Mouse (Mus musculus): Measurements from ENCODE around the gene Khdrbs2. TPM values are rescaled to one million over a fixed set of nuclear protein-coding genes. Genes with fewer than 3 reads are reported as not detected.

Khdrbs2 gene
- polyA plus RNA-seq, 1 experiment from 2014 or later = 11.9 TPM

GRCm38 (mm10) chr1:32649647-32650209, 477.2 kb downstream of the Khdrbs2 start:
- ATAC-seq (ENCODE audit: low FRiP score) (no peak), DNase-seq (ENCODE audit: low spot score) (no peak)
- H3K4me1 ChIP-seq (replicated peaks; ENCODE audit: control insufficient read depth, insufficient read depth, low read length) = no peaks in the 10 kb centered on the region
- no peaks in the 10 kb centered on the region for H3K36me3 ChIP-seq (ENCODE audit: control insufficient read depth, insufficient read depth, low read length)
- WGBS = 86% methylated on average over 3 of the region's 3 CpGs
- no peak overlapping the region for H3K9ac ChIP-seq (ENCODE audit: low read depth, low read length)
- H3K4me2 ChIP-seq (replicated peaks; ENCODE audit: low read depth, low read length) = no peak overlapping the region
- no peak overlapping the region for H3K4me3 ChIP-seq (ENCODE audit: low read depth, low read length)
- H3K27ac ChIP-seq (ENCODE audit: low read depth, low read length) = no peak overlapping the region
- H3K27me3 ChIP-seq (ENCODE audit: control insufficient read depth, insufficient read depth, low read length) = no peaks in the 10 kb centered on the region
- H3K9me3 ChIP-seq (ENCODE audit: control insufficient read depth, low read length) = no peaks in the 10 kb centered on the region

GRCm38 (mm10) chr1:32693806-32694205, 521.3 kb downstream of the Khdrbs2 start:
- no peaks in the 10 kb centered on the region for H3K9me3 ChIP-seq (ENCODE audit: control insufficient read depth, low read length)
- no peak overlapping the region for H3K4me2 ChIP-seq (replicated peaks; ENCODE audit: low read depth, low read length)
- no peaks in the 10 kb centered on the region for H3K36me3 ChIP-seq (ENCODE audit: control insufficient read depth, insufficient read depth, low read length)
- DNase-seq (ENCODE audit: low spot score) (no peak), ATAC-seq (ENCODE audit: low FRiP score) (no peak)
- WGBS = 88% methylated on average over 9 of the region's 9 CpGs
- H3K9ac ChIP-seq (ENCODE audit: low read depth, low read length) = no peak overlapping the region
- no peaks in the 10 kb centered on the region for H3K4me1 ChIP-seq (replicated peaks; ENCODE audit: control insufficient read depth, insufficient read depth, low read length)
- H3K27me3 ChIP-seq (ENCODE audit: control insufficient read depth, insufficient read depth, low read length) = no peaks in the 10 kb centered on the region
- no peak overlapping the region for H3K27ac ChIP-seq (ENCODE audit: low read depth, low read length)
- H3K4me3 ChIP-seq (ENCODE audit: low read depth, low read length) = no peak overlapping the region

- Histone ChIP-seq H3K9ac (ENCODE audit: low read depth, low read length) (no peak overlapping the region), H3K27me3 (ENCODE audit: control insufficient read depth, insufficient read depth, low read length) (no peaks in the 10 kb centered on the region), H3K4me3 (ENCODE audit: low read depth, low read length) (no peak overlapping the region), H3K9me3 (ENCODE audit: control insufficient read depth, low read length) (no peaks in the 10 kb centered on the region), H3K4me1 (replicated peaks; ENCODE audit: control insufficient read depth, insufficient read depth, low read length) (no peaks in the 10 kb centered on the region), H3K36me3 (ENCODE audit: control insufficient read depth, insufficient read depth, low read length) (no peaks in the 10 kb centered on the region), H3K27ac (ENCODE audit: low read depth, low read length) (no peak overlapping the region), H3K4me2 (replicated peaks; ENCODE audit: low read depth, low read length) (no peak overlapping the region)
- 95% methylated on average over 4 of the region's 4 CpGs for WGBS
- no peak for ATAC-seq (ENCODE audit: low FRiP score)
- no peak for DNase-seq (ENCODE audit: low spot score)
Observed at GRCm38 (mm10) chr1:32700132-32700531, 527.6 kb downstream of the Khdrbs2 start.

- no peaks in the 10 kb centered on the region for H3K4me1 ChIP-seq (replicated peaks; ENCODE audit: control insufficient read depth, insufficient read depth, low read length)
- no peak for ATAC-seq (ENCODE audit: low FRiP score)
- no peaks in the 10 kb centered on the region for H3K9me3 ChIP-seq (ENCODE audit: control insufficient read depth, low read length)
- no peak overlapping the region for H3K4me2 ChIP-seq (replicated peaks; ENCODE audit: low read depth, low read length)
- no peaks in the 10 kb centered on the region for H3K36me3 ChIP-seq (ENCODE audit: control insufficient read depth, insufficient read depth, low read length)
- WGBS = 89% methylated on average over 3 of the region's 3 CpGs
- no peaks in the 10 kb centered on the region for H3K27me3 ChIP-seq (ENCODE audit: control insufficient read depth, insufficient read depth, low read length)
- no peak overlapping the region for H3K27ac ChIP-seq (ENCODE audit: low read depth, low read length)
- no peak overlapping the region for H3K4me3 ChIP-seq (ENCODE audit: low read depth, low read length)
- no peak overlapping the region for H3K9ac ChIP-seq (ENCODE audit: low read depth, low read length)
- no peak for DNase-seq (ENCODE audit: low spot score)
Observed at GRCm38 (mm10) chr1:32701267-32701666, 528.8 kb downstream of the Khdrbs2 start.
